Comparison of ENCODE assay signal across 9 mouse cellular contexts in the genomic region with DNA sequence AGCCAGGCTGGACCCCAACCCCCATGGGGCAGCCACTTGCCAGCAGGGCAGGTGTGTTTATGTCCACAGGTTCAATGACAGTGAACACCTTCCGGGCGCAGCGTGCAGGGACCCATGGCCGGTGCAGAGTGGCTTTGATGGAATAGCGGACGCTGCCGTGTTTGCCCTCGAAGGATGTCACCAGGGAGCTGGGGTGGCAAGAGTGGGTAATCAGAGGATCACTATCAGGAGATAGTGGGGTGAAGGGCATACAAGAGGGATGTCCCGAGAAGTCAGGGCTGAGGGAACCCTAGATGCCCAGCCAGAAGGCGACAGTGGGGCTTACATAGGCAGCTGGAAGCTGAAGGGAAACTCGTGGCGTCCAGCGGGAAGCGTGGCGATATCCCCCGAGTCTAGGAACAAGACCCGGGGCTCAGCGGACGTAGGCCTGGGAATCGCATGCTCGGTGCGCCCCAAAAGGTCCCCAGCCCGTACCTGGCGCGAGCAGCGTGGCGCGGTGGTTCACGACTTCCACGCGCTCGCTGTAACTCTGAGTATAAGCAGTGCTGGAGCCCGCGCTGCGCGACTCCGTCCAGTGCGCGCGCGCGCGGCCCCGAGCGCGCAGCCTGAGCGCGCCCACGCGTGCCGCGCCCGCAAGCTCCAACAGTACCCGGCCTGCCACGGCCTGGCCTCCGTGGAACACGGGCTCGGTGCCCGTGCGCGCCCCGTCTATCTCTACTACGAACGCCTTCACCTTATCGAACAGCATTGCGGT. TPM values are rescaled to one million over a fixed set of nuclear protein-coding genes. Genes with fewer than 3 reads are reported as not detected.
DNase-seq lines count a peak whose midpoint lies in the region; ATAC-seq and TF ChIP-seq lines count a peak whose summit lies in the region.
"Had no signal": no experiment of that assay in that cellular context is flagged by ENCODE, and none has a peak within 500 bp of the region (broad histone marks: within the 10 kb centered on the region; RNA-seq: fewer than 3 reads in every experiment).

No protein-coding gene starts in this region.

- no peaks in the 10 kb centered on the region for H3K27me3 ChIP-seq in heart, postnatal 0 days (ENCODE audit: control insufficient read depth, insufficient read depth, low read length)
- no peaks in the 10 kb centered on the region for H3K27me3 ChIP-seq in liver, postnatal 0 days (ENCODE audit: insufficient read depth, low read length)
- H3K27me3 ChIP-seq in stomach, embryonic 16.5 days (ENCODE audit: control insufficient read depth, insufficient read depth, low read length) = no peaks in the 10 kb centered on the region

- no peaks in the 10 kb centered on the region for H3K9me3 ChIP-seq in heart, postnatal 0 days (replicated peaks; ENCODE audit: control insufficient read depth, low read length)
- no peaks in the 10 kb centered on the region for H3K9me3 ChIP-seq in liver, postnatal 0 days (ENCODE audit: low read length)
- H3K9me3 ChIP-seq in stomach, embryonic 16.5 days (replicated peaks; ENCODE audit: control insufficient read depth, low read length) = no peaks in the 10 kb centered on the region

- TF ChIP-seq CTCF in heart, postnatal 0 days (IDR thresholded peaks at IDR 0.05; ENCODE audit: low read depth) = no peak
- TF ChIP-seq CTCF in liver, postnatal 0 days (IDR thresholded peaks at IDR 0.05; ENCODE audit: low read depth) = no peak

- H3K9ac ChIP-seq in heart, postnatal 0 days (replicated peaks; ENCODE audit: low read depth, low read length) = peak overlapping the region; percentile 83
- peak overlapping the region; percentile 81 for H3K9ac ChIP-seq in liver, postnatal 0 days (replicated peaks)
- H3K9ac ChIP-seq in stomach, embryonic 16.5 days (ENCODE audit: low read length) = peak overlapping the region; percentile 82

- WGBS in heart, postnatal 0 days = 2% methylated on average over 63 of the region's 66 CpGs
- 3% methylated on average over 59 of the region's 66 CpGs for WGBS in liver, postnatal 0 days (ENCODE audit: insufficient replicate concordance)
- 1% methylated on average over 66 of the region's 66 CpGs for WGBS in stomach, embryonic 16.5 days

- peak overlapping the region; percentile 80 for H3K4me2 ChIP-seq in heart, postnatal 0 days (ENCODE audit: low read depth, low read length)
- H3K4me2 ChIP-seq in liver, postnatal 0 days (ENCODE audit: low read depth, low read length) = peak overlapping the region; percentile 94
- H3K4me2 ChIP-seq in stomach, embryonic 16.5 days (ENCODE audit: low read depth, low read length) = peak overlapping the region; percentile 66

- peak overlapping the region; percentile 74 for H3K4me3 ChIP-seq in heart, postnatal 0 days (ENCODE audit: low read depth, low read length)
- H3K4me3 ChIP-seq in liver, postnatal 0 days (ENCODE audit: low read depth, low read length) = peak overlapping the region; percentile 71
- H3K4me3 ChIP-seq in stomach, embryonic 16.5 days (replicated peaks; ENCODE audit: low read length) = peak overlapping the region; percentile 66

- TF ChIP-seq EP300 in heart, postnatal 0 days (IDR thresholded peaks at IDR 0.05; ENCODE audit: low read depth) = no peak
- TF ChIP-seq EP300 in liver, postnatal 0 days (IDR thresholded peaks at IDR 0.05; ENCODE audit: low read depth) = no peak

- peak; percentile 31 for ATAC-seq in heart, postnatal 0 days (ENCODE audit: insufficient read depth, low read depth)
- peak; percentile 52 for ATAC-seq in liver, postnatal 0 days
- peak; percentile 20 for ATAC-seq in stomach, embryonic 16.5 days (ENCODE audit: insufficient read depth, low FRiP score)

- H3K36me3 ChIP-seq in heart, postnatal 0 days (replicated peaks; ENCODE audit: control insufficient read depth, insufficient read depth, low read length) = peaks cover 16% of the 10 kb centered on the region; the same call in 1 of the 2 replicates
- peaks cover 15% of the 10 kb centered on the region for H3K36me3 ChIP-seq in liver, postnatal 0 days (replicated peaks; ENCODE audit: insufficient read depth, low read length)
- H3K36me3 ChIP-seq in stomach, embryonic 16.5 days (ENCODE audit: control insufficient read depth, insufficient read depth, low read length) = 0 out of 2 replicates have a peak, but pooled peaks cover 4% of the 10 kb centered on the region

- H3K27ac ChIP-seq in heart, postnatal 0 days (ENCODE audit: low read depth) = peak overlapping the region; percentile 96
- peak overlapping the region; percentile 94 for H3K27ac ChIP-seq in liver, postnatal 0 days (ENCODE audit: low read depth)
- peak overlapping the region; percentile 95 for H3K27ac ChIP-seq in stomach, embryonic 16.5 days (ENCODE audit: low read length)

- H3K4me1 ChIP-seq in heart, postnatal 0 days (ENCODE audit: control insufficient read depth, insufficient read depth) = peaks cover 10% of the 10 kb centered on the region
- peaks cover 37% of the 10 kb centered on the region for H3K4me1 ChIP-seq in liver, postnatal 0 days (ENCODE audit: insufficient read depth)
- peaks cover 25% of the 10 kb centered on the region for H3K4me1 ChIP-seq in stomach, embryonic 16.5 days (ENCODE audit: control insufficient read depth, insufficient read depth, low read length)

- DNase-seq in embryo, embryonic 10 days (ENCODE audit: low spot score) = peak; percentile 51
- no peak for DNase-seq in embryo, embryonic 9.5 days (ENCODE audit: extremely low spot score)
- peak; percentile 27 for DNase-seq in urinary bladder, postnatal 14 days (ENCODE audit: low spot score)
- DNase-seq in urinary bladder, postnatal 10 days (ENCODE audit: low spot score) = no peak
- no peak for DNase-seq in heart, postnatal 0 days (ENCODE audit: low spot score)
- peak; percentile 43 for DNase-seq in liver, postnatal 0 days
- no peak for DNase-seq in layer of hippocampus, adult 11-12 months (ENCODE audit: low spot score)

RNA-seq across cellular contexts. Expression of gene Arrdc2, which starts 0.7 kb away (rescaled TPM):
- 4.5 and 38.1 TPM in 2 replicates for total RNA-seq in heart, postnatal 0 days (2014; rRNA removed; ENCODE audit: low replicate concordance)
- polyA plus RNA-seq in heart, postnatal 0 days (2015; fragmentation: Nextera tagmentation; extraction: Ambion mirVana) = 3.0 and 3.6 TPM in 2 replicates
- 6.1 and 6.2 TPM in 2 replicates for polyA plus RNA-seq in liver, postnatal 0 days (2015; fragmentation: Nextera tagmentation; extraction: Ambion mirVana)
- polyA plus RNA-seq in stomach, embryonic 16.5 days (2015; fragmentation: Nextera tagmentation; extraction: Ambion mirVana) = 6.0 and 7.1 TPM in 2 replicates

RNA-seq across cellular contexts. Expression of gene Kcnn1, which starts 24.2 kb away (rescaled TPM):
- total RNA-seq in heart, postnatal 0 days (2014; rRNA removed; ENCODE audit: low replicate concordance) = 7.5 and 25.2 TPM in 2 replicates
- 3.4 TPM in 2 replicates for polyA plus RNA-seq in heart, postnatal 0 days (2015; fragmentation: Nextera tagmentation; extraction: Ambion mirVana)
- 0.19 and 0.45 TPM in 2 replicates for polyA plus RNA-seq in liver, postnatal 0 days (2015; fragmentation: Nextera tagmentation; extraction: Ambion mirVana)
- 1.4 TPM in 2 replicates for polyA plus RNA-seq in stomach, embryonic 16.5 days (2015; fragmentation: Nextera tagmentation; extraction: Ambion mirVana)

RNA-seq across cellular contexts. Expression of gene Il12rb1, which starts 30.6 kb away (rescaled TPM):
- total RNA-seq in heart, postnatal 0 days (2014; rRNA removed; ENCODE audit: low replicate concordance) = 0.08 TPM in 1 of 2 replicates, not detected in the other
- not detected in 2 replicates for polyA plus RNA-seq in heart, postnatal 0 days (2015; fragmentation: Nextera tagmentation; extraction: Ambion mirVana)
- polyA plus RNA-seq in liver, postnatal 0 days (2015; fragmentation: Nextera tagmentation; extraction: Ambion mirVana) = 0.19 and 0.25 TPM in 2 replicates
- 0.23 TPM in 1 of 2 replicates, not detected in the other for polyA plus RNA-seq in stomach, embryonic 16.5 days (2015; fragmentation: Nextera tagmentation; extraction: Ambion mirVana)
- total RNA-seq: heart, postnatal 36 days had no signal

RNA-seq across cellular contexts. Expression of gene Mast3, which starts 34.0 kb away (rescaled TPM):
- 3.0 and 5.6 TPM in 2 replicates for total RNA-seq in heart, postnatal 0 days (2014; rRNA removed; ENCODE audit: low replicate concordance)
- 2.3 and 3.2 TPM in 2 replicates for polyA plus RNA-seq in heart, postnatal 0 days (2015; fragmentation: Nextera tagmentation; extraction: Ambion mirVana)
- 5.2 and 6.0 TPM in 2 replicates for polyA plus RNA-seq in liver, postnatal 0 days (2015; fragmentation: Nextera tagmentation; extraction: Ambion mirVana)
- polyA plus RNA-seq in stomach, embryonic 16.5 days (2015; fragmentation: Nextera tagmentation; extraction: Ambion mirVana) = 10.0 and 10.5 TPM in 2 replicates

RNA-seq across cellular contexts. Expression of gene Ccdc124, which starts 34.9 kb away (rescaled TPM):
- 12.6 and 32.0 TPM in 2 replicates for total RNA-seq in heart, postnatal 0 days (2014; rRNA removed; ENCODE audit: low replicate concordance)
- 77.9 and 79.5 TPM in 2 replicates for polyA plus RNA-seq in heart, postnatal 0 days (2015; fragmentation: Nextera tagmentation; extraction: Ambion mirVana)
- 34.3 and 37.9 TPM in 2 replicates for polyA plus RNA-seq in liver, postnatal 0 days (2015; fragmentation: Nextera tagmentation; extraction: Ambion mirVana)
- 85.6 and 89.6 TPM in 2 replicates for polyA plus RNA-seq in stomach, embryonic 16.5 days (2015; fragmentation: Nextera tagmentation; extraction: Ambion mirVana)

Comparison
In these comparisons a context has a peak if more than half of its experiments do, and no peak if none do; other contexts are left out.
1. DNase-seq: peak in embryo, embryonic 10 days (single experiment), urinary bladder, postnatal 14 days (single experiment) and liver, postnatal 0 days (single experiment); none in embryo, embryonic 9.5 days (single experiment), urinary bladder, postnatal 10 days (single experiment), heart, postnatal 0 days (single experiment) and layer of hippocampus, adult 11-12 months (single experiment).
2. Peak in every context shown above with its lines, with median percentiles within 50 percentile points of each other: ATAC-seq, H3K27ac ChIP-seq, H3K4me2 ChIP-seq, H3K4me3 ChIP-seq and H3K9ac ChIP-seq.